Mouse (Mus musculus) stomach, postnatal 0 days (tissue): ENCODE data around the gene Gm5737.
A peak's percentile ranks its signal among the peaks of the same experiment; 100 is the strongest.

ENCODE experiments used
- CTCF ChIP-seq: IDR thresholded peaks from 2 replicates; pipeline ENCODE4 v1.5.1; 2016; ENCODE audit warnings: antibody characterized with exemption, low read depth, mild to moderate bottlenecking, moderate library complexity
- EP300 ChIP-seq: optimal IDR thresholded peaks from 2 replicates; pipeline ENCODE3; 2016; ENCODE audit warnings: antibody characterized with exemption

GRCm38 (mm10) chr7:120842345-120843036 is 30.3 kb downstream of the Gm5737 start, which contains the start of gene Eef2k:
- peak; percentile 67 for TF ChIP-seq CTCF
- TF ChIP-seq EP300 = peak; percentile 15
